Mouse (Mus musculus) splenic B cell, adult 2 months (primary cell): Measurements from ENCODE around the gene Kirrel3.

Experiments used
- DNase-seq: peaks from one replicate; pipeline ENCODE4 v3.0.0-alpha.2; 2011; ENCODE audit warnings: low read depth, low spot score
- H3K27me3 ChIP-seq: 2 replicates; pipeline ENCODE4 v1.6.1; 2012; ENCODE audit warnings: mild to moderate bottlenecking, low read length, moderate library complexity, mixed read lengths; ENCODE audit not compliant: control insufficient read depth, poor library complexity, insufficient read depth, severe bottlenecking
- H3K36me3 ChIP-seq: 2 replicates; pipeline ENCODE4 v1.6.1; 2012; ENCODE audit warnings: mild to moderate bottlenecking, low read length, moderate library complexity, mixed read lengths; ENCODE audit not compliant: control insufficient read depth, poor library complexity, insufficient read depth, severe bottlenecking

Kirrel3 gene

GRCm38 (mm10) chr9:34887196-34887595, 401.5 kb downstream of the Kirrel3 start:
- no peaks in the 10 kb centered on the region for H3K27me3 ChIP-seq
- no peak for DNase-seq

GRCm38 (mm10) chr9:34888298-34888697, 402.6 kb downstream of the Kirrel3 start:
- no peaks in the 10 kb centered on the region for H3K27me3 ChIP-seq
- no peak for DNase-seq

More at GRCm38 (mm10) chr9:34887196-34887595, 401.5 kb downstream of the Kirrel3 start:
- no peaks in the 10 kb centered on the region for H3K36me3 ChIP-seq

GRCm38 (mm10) chr9:34901216-34901615, 415.5 kb downstream of the Kirrel3 start:
- DNase-seq, result no peak
- Histone ChIP-seq H3K36me3 (no peaks in the 10 kb centered on the region), H3K27me3 (no peaks in the 10 kb centered on the region)

More at GRCm38 (mm10) chr9:34888298-34888697, 402.6 kb downstream of the Kirrel3 start:
- H3K36me3 ChIP-seq, result no peaks in the 10 kb centered on the region

GRCm38 (mm10) chr9:34901888-34902287, 416.2 kb downstream of the Kirrel3 start:
- Histone ChIP-seq H3K27me3 (no peaks in the 10 kb centered on the region), H3K36me3 (no peaks in the 10 kb centered on the region)
- DNase-seq, result no peak

- Histone ChIP-seq H3K27me3 (no peaks in the 10 kb centered on the region), H3K36me3 (no peaks in the 10 kb centered on the region)
- DNase-seq, result no peak
Measured at GRCm38 (mm10) chr9:34905164-34905563, 419.5 kb downstream of the Kirrel3 start.

- DNase-seq, result no peak
- H3K36me3 ChIP-seq, result no peaks in the 10 kb centered on the region
- H3K27me3 ChIP-seq, result no peaks in the 10 kb centered on the region
Measured at GRCm38 (mm10) chr9:34908040-34908439, 422.3 kb downstream of the Kirrel3 start.

- no peak for DNase-seq
- Histone ChIP-seq H3K27me3 (no peaks in the 10 kb centered on the region), H3K36me3 (no peaks in the 10 kb centered on the region)
Measured at GRCm38 (mm10) chr9:34911838-34912237, 426.1 kb downstream of the Kirrel3 start.

GRCm38 (mm10) chr9:34912273-34912972, 426.7 kb downstream of the Kirrel3 start:
- Histone ChIP-seq H3K36me3 (no peaks in the 10 kb centered on the region), H3K27me3 (no peaks in the 10 kb centered on the region)
- DNase-seq, result no peak

- DNase-seq, result peak; percentile 6
- Histone ChIP-seq H3K27me3 (no peaks in the 10 kb centered on the region), H3K36me3 (no peaks in the 10 kb centered on the region)
Measured at GRCm38 (mm10) chr9:34912996-34913395, 427.3 kb downstream of the Kirrel3 start.

- DNase-seq, result no peak
- Histone ChIP-seq H3K27me3 (no peaks in the 10 kb centered on the region), H3K36me3 (no peaks in the 10 kb centered on the region)
Measured at GRCm38 (mm10) chr9:34918976-34919375, 433.3 kb downstream of the Kirrel3 start.

GRCm38 (mm10) chr9:34920116-34920515, 434.4 kb downstream of the Kirrel3 start:
- H3K27me3 ChIP-seq, result no peaks in the 10 kb centered on the region
- H3K36me3 ChIP-seq, result no peaks in the 10 kb centered on the region
- no peak for DNase-seq

GRCm38 (mm10) chr9:34921941-34922340, 436.2 kb downstream of the Kirrel3 start:
- H3K36me3 ChIP-seq, result no peaks in the 10 kb centered on the region

GRCm38 (mm10) chr9:34922716-34923115, 437.0 kb downstream of the Kirrel3 start:
- no peak for DNase-seq
- Histone ChIP-seq H3K36me3 (no peaks in the 10 kb centered on the region), H3K27me3 (no peaks in the 10 kb centered on the region)

More at GRCm38 (mm10) chr9:34921941-34922340, 436.2 kb downstream of the Kirrel3 start:
- H3K27me3 ChIP-seq, result no peaks in the 10 kb centered on the region
- no peak for DNase-seq

- Histone ChIP-seq H3K36me3 (no peaks in the 10 kb centered on the region), H3K27me3 (no peaks in the 10 kb centered on the region)
- no peak for DNase-seq
Measured at GRCm38 (mm10) chr9:34923134-34923931, 437.6 kb downstream of the Kirrel3 start.

- H3K36me3 ChIP-seq, result no peaks in the 10 kb centered on the region
- no peak for DNase-seq
- H3K27me3 ChIP-seq, result no peaks in the 10 kb centered on the region
Measured at GRCm38 (mm10) chr9:34925616-34926015, 439.9 kb downstream of the Kirrel3 start.
